Mouse (Mus musculus): ENCODE measurements around the gene Tmprss9. TPM values are rescaled to one million over a fixed set of nuclear protein-coding genes. Genes with fewer than 3 reads are reported as not detected.
A peak's percentile ranks its signal among the peaks of the same experiment; 100 is the strongest.

Gene Tmprss9
- total and polyA plus RNA-seq, 3 experiments: 0.04 TPM; not detected in 2

- H3K4me3 ChIP-seq (replicated peaks in 1 of 3; ENCODE audit: low read depth in 2 of 3, low read length in 2 of 3, poor library complexity in 1 of 3): no peak overlapping the region
- in situ Hi-C loops (cut with MboI; ENCODE audit: low pct_ligation_motif_present, low pct_unique_long_range_greater_than_20kb, low sequenced_read_pairs) (loop anchor here (5.0 kb wide), 1 partner anchor 129 kb away; no protein-coding TSS in a partner anchor), dilution Hi-C loops (cut with MboI; ENCODE audit: extremely low pct_ligation_motif_present, extremely low pct_unique_long_range_greater_than_20kb, low sequenced_read_pairs) (no loop called here)
- no peaks in the 10 kb centered on the region for H3K9me3 ChIP-seq (replicated peaks; ENCODE audit: low read length)
- H3K4me1 ChIP-seq (ENCODE audit: control insufficient read depth in 1 of 2, insufficient read depth in 2 of 2): peaks cover 10% of the 10 kb centered on the region in 2 experiments
- H3K9ac ChIP-seq (ENCODE audit: insufficient read depth, low read depth): no peak overlapping the region
- TF ChIP-seq MYC (IDR thresholded peaks at IDR 0.05; ENCODE audit: low read depth, low read length) (no peak), ZC3H11A (IDR thresholded peaks at IDR 0.05; ENCODE audit: low read depth, low read length) (no peak), MXI1 (IDR thresholded peaks at IDR 0.05; ENCODE audit: low read depth, low read length) (no peak), MAZ (IDR thresholded peaks at IDR 0.05; ENCODE audit: low read depth, low read length) (no peak)
- no peak overlapping the region for H3K27ac ChIP-seq (ENCODE audit: insufficient read depth, low read depth)
- no peaks in the 10 kb centered on the region for H3K79me2 ChIP-seq (replicated peaks; ENCODE audit: control insufficient read depth, extremely low read depth, insufficient read depth, poor library complexity, severe bottlenecking)
- H3K4me2 ChIP-seq (ENCODE audit: insufficient read depth, low read depth, poor library complexity, severe bottlenecking): no peak overlapping the region
- no peaks in the 10 kb centered on the region for H3K36me3 ChIP-seq (replicated peaks in 1 of 2; ENCODE audit: control insufficient read depth in 1 of 2, insufficient read depth in 1 of 2, low read length in 1 of 2)
- H3K27me3 ChIP-seq (replicated peaks): peaks cover 26% of the 10 kb centered on the region
- DNase-seq (ENCODE audit: extremely low read depth): no peak
Measured at GRCm38 (mm10) chr10:80876594-80876993, 4.9 kb downstream of the Tmprss9 start.

DNA sequence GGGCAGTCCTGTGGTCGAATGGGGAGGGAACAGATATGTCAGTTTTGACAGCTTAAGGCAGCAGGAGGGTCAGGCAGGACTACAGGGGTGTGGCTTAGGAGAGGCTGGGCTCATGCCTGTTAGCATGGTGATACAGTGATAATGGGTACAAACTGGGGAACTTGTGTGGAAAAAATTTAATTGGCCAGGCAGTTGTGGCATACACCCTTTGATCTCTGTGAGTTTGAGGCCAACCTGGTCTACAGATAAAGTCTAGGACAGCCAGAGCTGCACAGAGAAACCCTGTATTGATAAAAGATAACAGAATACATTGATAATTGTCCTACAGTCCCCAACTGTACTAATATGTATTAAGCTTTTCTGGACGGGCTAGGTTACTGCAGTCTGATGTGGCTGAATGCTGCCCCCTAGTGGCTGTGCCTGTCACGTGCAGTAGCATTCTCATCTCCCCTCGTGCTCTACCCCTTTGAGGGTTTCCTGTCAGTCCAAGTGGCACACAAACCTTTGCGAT is 8.5 kb downstream of the Tmprss9 start:
- no peak overlapping the region for H3K27ac ChIP-seq (ENCODE audit: insufficient read depth, low read depth)
- no peaks in the 10 kb centered on the region for H3K79me2 ChIP-seq (replicated peaks; ENCODE audit: control insufficient read depth, extremely low read depth, insufficient read depth, poor library complexity, severe bottlenecking)
- H3K9me3 ChIP-seq (replicated peaks; ENCODE audit: low read length): no peaks in the 10 kb centered on the region
- TF ChIP-seq PAX5 (IDR thresholded peaks at IDR 0.05; ENCODE audit: low read length) (no peak), SMC3 (IDR thresholded peaks at IDR 0.05; ENCODE audit: low read depth, low read length) (peak; percentile 75), ZC3H11A (IDR thresholded peaks at IDR 0.05; ENCODE audit: low read depth, low read length) (peak; percentile 13; the same call in 1 of the 2 replicates), RAD21 (IDR thresholded peaks at IDR 0.05; ENCODE audit: low read depth, low read length) (peak; percentile 82), BHLHE40 (IDR thresholded peaks at IDR 0.05; ENCODE audit: low read depth, low read length) (peak; percentile 87), NELFE (IDR thresholded peaks at IDR 0.05; ENCODE audit: low read depth, low read length) (0 out of 2 replicates have a peak, but pooled peaks have one; percentile 19), KAT2A (IDR thresholded peaks at IDR 0.05; ENCODE audit: insufficient replicate concordance, low read length) (no peak), MAX (IDR thresholded peaks at IDR 0.05; ENCODE audit: low read length) (peak; percentile 94), USF2 (conservative IDR thresholded peaks at IDR 0.05; ENCODE audit: low read depth, low read length) (0 out of 2 replicates have a peak, but pooled peaks have one; percentile 29), CHD2 (IDR thresholded peaks at IDR 0.05; ENCODE audit: low read length) (no peak), MAZ (IDR thresholded peaks at IDR 0.05; ENCODE audit: low read depth, low read length) (no peak), UBTF (IDR thresholded peaks at IDR 0.05; ENCODE audit: low read depth, low read length) (no peak), TBP (conservative IDR thresholded peaks at IDR 0.05; ENCODE audit: low read depth, low read length) (no peak), POLR2AphosphoS2 (IDR thresholded peaks at IDR 0.05; ENCODE audit: low read depth, low read length) (no peak), ZMIZ1 (IDR thresholded peaks at IDR 0.05; ENCODE audit: low read depth, low read length) (no peak), CTCF (conservative IDR thresholded peaks at IDR 0.05 in 1 of 2, IDR thresholded peaks at IDR 0.05 in 1 of 2; ENCODE audit: low read depth in 2 of 2, low read length in 2 of 2) (peak; percentile 94 to 97), USF1 (IDR thresholded peaks at IDR 0.05; ENCODE audit: low read depth, low read length) (peak; percentile 45), SIN3A (IDR thresholded peaks at IDR 0.05; ENCODE audit: low read length) (no peak), MYC (IDR thresholded peaks at IDR 0.05; ENCODE audit: low read depth, low read length) (peak; percentile 92)
- H3K4me3 ChIP-seq (replicated peaks in 1 of 3; ENCODE audit: low read depth in 2 of 3, low read length in 2 of 3, poor library complexity in 1 of 3): no peak overlapping the region
- H3K4me2 ChIP-seq (ENCODE audit: insufficient read depth, low read depth, poor library complexity, severe bottlenecking): no peak overlapping the region
- H3K27me3 ChIP-seq (replicated peaks): peaks cover 37% of the 10 kb centered on the region
- DNase-seq (ENCODE audit: extremely low read depth): peak; percentile 76
- no peaks in the 10 kb centered on the region for H3K36me3 ChIP-seq (replicated peaks in 1 of 2; ENCODE audit: control insufficient read depth in 1 of 2, insufficient read depth in 1 of 2, low read length in 1 of 2)
- dilution Hi-C loops (cut with MboI; ENCODE audit: extremely low pct_ligation_motif_present, extremely low pct_unique_long_range_greater_than_20kb, low sequenced_read_pairs): no loop called here
- no peak overlapping the region for H3K9ac ChIP-seq (ENCODE audit: insufficient read depth, low read depth)
- in situ Hi-C loops (cut with MboI; ENCODE audit: low pct_ligation_motif_present, low pct_unique_long_range_greater_than_20kb, low sequenced_read_pairs): no loop called here
- H3K4me1 ChIP-seq (ENCODE audit: control insufficient read depth in 1 of 2, insufficient read depth in 2 of 2): peaks cover 6% of the 10 kb centered on the region in 2 experiments

Data from CH12.LX (cell line).